Mouse (Mus musculus): ENCODE measurements around the gene Il18. TPM values are rescaled to one million over a fixed set of nuclear protein-coding genes. Genes with fewer than 3 reads are reported as not detected.

Il18 gene
- polyA plus RNA-seq, 1 experiment, result 2.2 TPM

DNA sequence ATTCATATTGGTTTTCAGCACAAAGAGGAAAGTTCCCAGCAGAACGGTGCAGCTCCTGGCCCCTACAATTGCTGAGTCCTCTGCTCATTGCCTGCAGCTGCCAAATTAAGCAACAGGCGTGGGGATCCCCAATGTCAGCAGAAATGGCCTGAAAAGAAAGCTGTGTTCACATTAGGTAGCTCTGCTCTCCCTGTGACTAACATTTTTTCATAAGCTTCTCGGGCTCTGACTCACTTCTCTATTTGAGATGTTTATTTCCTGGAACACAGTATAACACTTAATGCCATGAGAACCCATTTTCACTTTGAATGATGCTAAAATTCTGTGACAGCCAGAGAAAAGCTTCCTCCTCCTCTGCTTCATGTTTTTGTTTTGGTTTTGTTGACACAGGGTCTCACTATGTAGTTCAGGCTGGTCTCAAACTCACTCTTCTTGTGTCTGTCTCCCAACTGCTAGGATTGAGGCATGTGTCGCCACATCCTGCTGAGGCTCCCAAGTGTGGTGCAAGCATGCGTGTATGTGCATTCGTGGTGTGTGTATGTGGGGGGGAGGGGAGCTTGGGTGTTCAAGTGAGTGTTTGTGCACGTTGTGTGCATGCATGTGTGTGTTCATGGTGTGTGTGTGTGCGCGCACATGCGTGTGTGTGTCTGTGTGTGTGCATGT lies 36.4 kb downstream of the Il18 start:
- no peaks in the 10 kb centered on the region for H3K36me3 ChIP-seq (ENCODE audit: control insufficient read depth, insufficient read depth, low read length)
- no peak overlapping the region for H3K27ac ChIP-seq (ENCODE audit: insufficient read depth, low read depth, low read length)
- H3K27me3 ChIP-seq (replicated peaks; ENCODE audit: control insufficient read depth, insufficient read depth, low read length), result no peaks in the 10 kb centered on the region
- no peak overlapping the region for H3K4me3 ChIP-seq (ENCODE audit: insufficient read depth, low read depth, low read length)
- TF ChIP-seq POLR2A (IDR thresholded peaks at IDR 0.05; ENCODE audit: low read depth, low read length) (no peak), CTCF (conservative IDR thresholded peaks at IDR 0.05; ENCODE audit: insufficient read depth, insufficient read length, low read depth, low read length) (no peak)
- WGBS, result 76% methylated on average over 10 of the region's 10 CpGs
- DNase-seq, result no peak
- H3K4me1 ChIP-seq (ENCODE audit: control insufficient read depth, insufficient read depth, low read length), result peaks cover 4% of the 10 kb centered on the region; the same call in 1 of the 2 replicates

GRCm38 (mm10) chr9:50592955-50593354 lies 38.3 kb downstream of the Il18 start:
- no peak overlapping the region for H3K4me3 ChIP-seq (ENCODE audit: insufficient read depth, low read depth, low read length)
- 92% methylated on average over 9 of the region's 9 CpGs for WGBS
- no peaks in the 10 kb centered on the region for H3K27me3 ChIP-seq (replicated peaks; ENCODE audit: control insufficient read depth, insufficient read depth, low read length)
- H3K4me1 ChIP-seq (ENCODE audit: control insufficient read depth, insufficient read depth, low read length), result peaks cover 3% of the 10 kb centered on the region; the same call in 1 of the 2 replicates
- DNase-seq, result no peak
- no peak overlapping the region for H3K27ac ChIP-seq (ENCODE audit: insufficient read depth, low read depth, low read length)
- TF ChIP-seq CTCF (conservative IDR thresholded peaks at IDR 0.05; ENCODE audit: insufficient read depth, insufficient read length, low read depth, low read length), result no peak
- peaks cover 6% of the 10 kb centered on the region for H3K36me3 ChIP-seq (ENCODE audit: control insufficient read depth, insufficient read depth, low read length)

DNA sequence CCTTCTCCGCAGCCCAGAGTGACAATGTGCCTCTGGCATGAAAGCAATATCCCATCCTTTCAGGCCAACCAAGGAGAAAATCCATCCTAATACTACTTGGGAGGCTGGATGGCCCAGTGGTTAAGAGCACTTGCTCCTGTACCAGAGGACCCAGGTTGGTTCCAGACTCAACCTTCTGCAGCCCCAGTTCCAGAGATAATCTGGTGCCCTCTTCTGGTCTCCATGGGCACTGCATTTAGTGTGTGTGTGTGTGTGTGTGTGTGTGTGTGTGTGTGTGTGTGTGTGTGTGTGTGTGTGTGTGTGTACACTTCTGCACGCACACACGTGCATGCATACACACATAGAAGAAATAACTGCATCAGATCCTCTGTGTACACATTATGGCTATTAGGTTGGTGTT lies 38.9 kb downstream of the Il18 start:
- TF ChIP-seq POLR2A (IDR thresholded peaks at IDR 0.05; ENCODE audit: low read depth, low read length), result no peak
- peak; percentile 61 for TF ChIP-seq CTCF (conservative IDR thresholded peaks at IDR 0.05; ENCODE audit: insufficient read depth, insufficient read length, low read depth, low read length)
- H3K4me1 ChIP-seq (ENCODE audit: control insufficient read depth, insufficient read depth, low read length), result peaks cover 3% of the 10 kb centered on the region; the same call in 1 of the 2 replicates
- no peak overlapping the region for H3K4me3 ChIP-seq (ENCODE audit: insufficient read depth, low read depth, low read length)
- H3K27ac ChIP-seq (ENCODE audit: insufficient read depth, low read depth, low read length), result no peak overlapping the region
- peak; percentile 42 for DNase-seq
- H3K36me3 ChIP-seq (ENCODE audit: control insufficient read depth, insufficient read depth, low read length), result peaks cover 8% of the 10 kb centered on the region
- WGBS, result 82% methylated on average over 3 of the region's 3 CpGs
- no peaks in the 10 kb centered on the region for H3K27me3 ChIP-seq (replicated peaks; ENCODE audit: control insufficient read depth, insufficient read depth, low read length)

GRCm38 (mm10) chr9:50594794-50595417 lies 40.3 kb downstream of the Il18 start:
- Histone ChIP-seq H3K27me3 (replicated peaks; ENCODE audit: control insufficient read depth, insufficient read depth, low read length) (no peaks in the 10 kb centered on the region), H3K4me1 (ENCODE audit: control insufficient read depth, insufficient read depth, low read length) (peaks cover 3% of the 10 kb centered on the region; the same call in 1 of the 2 replicates), H3K27ac (ENCODE audit: insufficient read depth, low read depth, low read length) (no peak overlapping the region), H3K4me3 (ENCODE audit: insufficient read depth, low read depth, low read length) (no peak overlapping the region), H3K36me3 (ENCODE audit: control insufficient read depth, insufficient read depth, low read length) (peaks cover 9% of the 10 kb centered on the region)
- TF ChIP-seq CTCF (conservative IDR thresholded peaks at IDR 0.05; ENCODE audit: insufficient read depth, insufficient read length, low read depth, low read length) (no peak), POLR2A (IDR thresholded peaks at IDR 0.05; ENCODE audit: low read depth, low read length) (no peak)
- WGBS, result 52% methylated on average over 12 of the region's 12 CpGs
- peak; percentile 67 for DNase-seq

GRCm38 (mm10) chr9:50596973-50597372 lies 42.3 kb downstream of the Il18 start:
- DNase-seq, result no peak
- TF ChIP-seq CTCF (conservative IDR thresholded peaks at IDR 0.05; ENCODE audit: insufficient read depth, insufficient read length, low read depth, low read length), result no peak
- TF ChIP-seq POLR2A (IDR thresholded peaks at IDR 0.05; ENCODE audit: low read depth, low read length), result no peak
- no peak overlapping the region for H3K27ac ChIP-seq (ENCODE audit: insufficient read depth, low read depth, low read length)
- H3K4me3 ChIP-seq (ENCODE audit: insufficient read depth, low read depth, low read length), result no peak overlapping the region
- 72% methylated on average over 8 of the region's 8 CpGs for WGBS
- H3K36me3 ChIP-seq (ENCODE audit: control insufficient read depth, insufficient read depth, low read length), result peaks cover 9% of the 10 kb centered on the region
- peaks cover 6% of the 10 kb centered on the region; the same call in 1 of the 2 replicates for H3K4me1 ChIP-seq (ENCODE audit: control insufficient read depth, insufficient read depth, low read length)
- no peaks in the 10 kb centered on the region for H3K27me3 ChIP-seq (replicated peaks; ENCODE audit: control insufficient read depth, insufficient read depth, low read length)

GRCm38 (mm10) chr9:50601536-50601935 lies 46.9 kb downstream of the Il18 start:
- TF ChIP-seq CTCF (conservative IDR thresholded peaks at IDR 0.05; ENCODE audit: insufficient read depth, insufficient read length, low read depth, low read length), result no peak
- TF ChIP-seq POLR2A (IDR thresholded peaks at IDR 0.05; ENCODE audit: low read depth, low read length), result no peak
- H3K27ac ChIP-seq (ENCODE audit: insufficient read depth, low read depth, low read length), result no peak overlapping the region
- H3K4me3 ChIP-seq (ENCODE audit: insufficient read depth, low read depth, low read length), result no peak overlapping the region
- peaks cover 6% of the 10 kb centered on the region for H3K4me1 ChIP-seq (ENCODE audit: control insufficient read depth, insufficient read depth, low read length)
- DNase-seq, result no peak
- WGBS, result 57% methylated on average over 6 of the region's 6 CpGs
- H3K36me3 ChIP-seq (ENCODE audit: control insufficient read depth, insufficient read depth, low read length), result peaks cover 8% of the 10 kb centered on the region
- no peaks in the 10 kb centered on the region for H3K27me3 ChIP-seq (replicated peaks; ENCODE audit: control insufficient read depth, insufficient read depth, low read length)

DNA sequence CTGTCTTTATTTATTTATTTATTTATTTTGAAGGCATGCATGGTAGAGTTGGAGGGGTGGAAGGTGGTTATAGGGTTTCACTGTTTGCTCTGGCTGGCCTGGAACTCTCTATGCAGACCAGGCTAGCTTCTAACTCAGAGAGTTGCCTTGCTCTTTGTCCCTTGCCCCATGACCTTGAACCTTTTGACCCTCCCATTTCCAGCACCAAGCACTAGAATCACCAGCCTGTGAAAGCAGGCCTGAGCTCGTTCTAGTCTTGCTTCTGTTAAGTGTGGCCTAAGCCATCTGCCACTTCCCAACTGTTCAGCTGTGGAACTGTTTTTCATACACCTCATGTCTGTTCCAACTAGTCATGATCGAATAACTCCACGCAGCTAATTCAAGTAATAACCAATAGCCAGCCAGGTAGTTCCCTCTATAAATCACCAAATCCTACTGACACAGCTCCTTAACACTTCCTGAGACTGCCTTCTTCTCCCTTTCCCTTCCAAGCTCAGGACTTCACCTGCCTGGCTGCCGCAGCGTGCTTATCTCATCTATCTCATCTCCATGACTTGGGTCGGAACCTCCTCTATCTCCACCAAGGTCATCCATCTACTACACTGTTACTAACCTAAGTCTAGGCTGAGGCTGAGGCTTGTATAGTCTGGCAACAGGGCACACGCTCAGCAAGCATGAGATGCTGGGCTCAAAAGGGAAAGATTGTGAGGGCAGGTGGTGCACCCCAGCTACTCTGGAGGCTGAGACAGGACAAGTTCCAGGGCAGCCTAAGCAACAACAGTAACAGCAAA lies 47.6 kb downstream of the Il18 start:
- peak overlapping the region; percentile 83 for H3K4me3 ChIP-seq (ENCODE audit: insufficient read depth, low read depth, low read length)
- no peak for TF ChIP-seq CTCF (conservative IDR thresholded peaks at IDR 0.05; ENCODE audit: insufficient read depth, insufficient read length, low read depth, low read length)
- TF ChIP-seq POLR2A (IDR thresholded peaks at IDR 0.05; ENCODE audit: low read depth, low read length), result no peak
- peaks cover 6% of the 10 kb centered on the region for H3K4me1 ChIP-seq (ENCODE audit: control insufficient read depth, insufficient read depth, low read length)
- no peaks in the 10 kb centered on the region for H3K27me3 ChIP-seq (replicated peaks; ENCODE audit: control insufficient read depth, insufficient read depth, low read length)
- peaks cover 4% of the 10 kb centered on the region for H3K36me3 ChIP-seq (ENCODE audit: control insufficient read depth, insufficient read depth, low read length)
- peak; percentile 59 for DNase-seq
- no peak overlapping the region for H3K27ac ChIP-seq (ENCODE audit: insufficient read depth, low read depth, low read length)
- WGBS, result 55% methylated on average over 7 of the region's 7 CpGs

Measured in kidney, adult 2 months (tissue).